Mouse (Mus musculus): Measurements from ENCODE around the gene Tyw1.

Gene Tyw1

GRCm38 (mm10) chr5:130320485-130320884 is 65.1 kb downstream of the Tyw1 start:
- peak; percentile 59 for DNase-seq

- no peak for DNase-seq
These were observed 70.1 kb downstream of the Tyw1 start for GRCm38 (mm10) chr5:130325486-130325885.

GRCm38 (mm10) chr5:130327615-130328263 is 72.3 kb downstream of the Tyw1 start:
- DNase-seq: peak; percentile 42

GRCm38 (mm10) chr5:130328366-130328765 is 72.9 kb downstream of the Tyw1 start:
- DNase-seq: peak; percentile 28

GRCm38 (mm10) chr5:130329889-130330288 is 74.5 kb downstream of the Tyw1 start:
- DNase-seq: no peak

- no peak for DNase-seq
These were observed 75.4 kb downstream of the Tyw1 start for GRCm38 (mm10) chr5:130330801-130331200.

- DNase-seq: no peak
These were observed 75.8 kb downstream of the Tyw1 start for GRCm38 (mm10) chr5:130331206-130331605.

- DNase-seq: no peak
These were observed 78.1 kb downstream of the Tyw1 start for GRCm38 (mm10) chr5:130333566-130333965.

GRCm38 (mm10) chr5:130333971-130334370 is 78.6 kb downstream of the Tyw1 start:
- DNase-seq: no peak

GRCm38 (mm10) chr5:130335462-130335861 is 80.0 kb downstream of the Tyw1 start:
- no peak for DNase-seq

GRCm38 (mm10) chr5:130340656-130341055 is 85.2 kb downstream of the Tyw1 start:
- no peak for DNase-seq

GRCm38 (mm10) chr5:130344999-130345398 is 89.6 kb downstream of the Tyw1 start:
- no peak for DNase-seq

GRCm38 (mm10) chr5:130345871-130346270 is 90.5 kb downstream of the Tyw1 start:
- peak; percentile 19 for DNase-seq

GRCm38 (mm10) chr5:130355223-130355622 is 99.8 kb downstream of the Tyw1 start:
- DNase-seq: peak; percentile 30

GRCm38 (mm10) chr5:130363111-130363510 is 107.7 kb downstream of the Tyw1 start:
- DNase-seq: no peak

GRCm38 (mm10) chr5:130363773-130364172 is 108.4 kb downstream of the Tyw1 start:
- peak; percentile 67 for DNase-seq

GRCm38 (mm10) chr5:130368236-130368635 is 112.8 kb downstream of the Tyw1 start:
- no peak for DNase-seq

- peak; percentile 52 for DNase-seq
These were observed 113.8 kb downstream of the Tyw1 start, which contains the start of gene Caln1 for GRCm38 (mm10) chr5:130369237-130369636. TSS of gene Caln1 (plus strand) at chr5:130369455.

GRCm38 (mm10) chr5:130375411-130375810 is 120.0 kb downstream of the Tyw1 start:
- DNase-seq: no peak

GRCm38 (mm10) chr5:130384222-130384912 is 128.9 kb downstream of the Tyw1 start, which contains the start of gene A330070K13Rik:
TSS of gene A330070K13Rik (minus strand) at chr5:130384631.
- peak; percentile 22 for DNase-seq

GRCm38 (mm10) chr5:130386418-130386817 is 131.0 kb downstream of the Tyw1 start:
- DNase-seq: peak; percentile 10

All from kidney, postnatal 10 days (tissue).